Mouse (Mus musculus) left cerebral cortex, postnatal 14 days (tissue): ENCODE measurements around the gene Syap1. TPM values are rescaled to one million over a fixed set of nuclear protein-coding genes. Genes with fewer than 3 reads are reported as not detected.
"Not testable (repeated sequence)": the region's sequence is repeated elsewhere in the genome, so short reads cannot be mapped to it uniquely, and the experiment has no call there.

Experiments used
- DNase-seq, 2 experiments: peaks; one replicate each; pipeline ENCODE4 v3.0.0; 2021 to 2022; ENCODE audit warnings: low spot score in 2 of 2, mixed read lengths in 1 of 2
- intact Hi-C: fragments of 180-260 bp; cut with DNase I; formaldehyde crosslinking; loops from one replicate; pipeline ENCODE4 v1.15.1; 2025
- microRNA-seq, 2 experiments: library from miRNA; unstranded; fragments of <30 nt; microRNA quantifications; one replicate each; pipeline ENCODE4 v1.2.0; 2022
- total RNA-seq, 2 experiments: library from RNA; stranded (reverse); gene quantifications; 2 replicates each; pipeline ENCODE4 v1.2.3; 2021

Syap1 gene
- total RNA-seq, 2 experiments from 2014 or later, result 29.7 to 32.7 TPM

DNA sequence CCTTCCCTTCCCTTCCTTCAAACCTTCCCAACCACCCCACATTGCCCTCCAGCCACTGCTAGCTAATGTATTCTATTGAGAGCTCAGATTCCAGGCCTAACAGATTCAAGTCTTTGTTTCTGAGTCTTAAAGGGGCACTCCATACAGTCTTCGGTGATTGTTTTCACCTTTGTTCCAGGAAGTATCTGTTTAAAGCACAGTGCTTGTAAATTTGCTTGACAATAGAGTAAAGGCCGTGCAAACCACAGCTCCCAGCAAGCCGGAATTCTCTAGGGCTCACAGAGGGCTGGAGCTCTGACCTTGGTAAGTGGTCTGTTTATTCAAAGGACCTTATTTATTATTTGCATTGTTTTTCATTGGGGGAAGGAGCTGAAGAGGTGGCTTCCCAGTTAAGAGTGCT is 56.1 kb downstream of the Syap1 start:
- intact Hi-C loops, result no loop called here
- DNase-seq, result no peak

DNA sequence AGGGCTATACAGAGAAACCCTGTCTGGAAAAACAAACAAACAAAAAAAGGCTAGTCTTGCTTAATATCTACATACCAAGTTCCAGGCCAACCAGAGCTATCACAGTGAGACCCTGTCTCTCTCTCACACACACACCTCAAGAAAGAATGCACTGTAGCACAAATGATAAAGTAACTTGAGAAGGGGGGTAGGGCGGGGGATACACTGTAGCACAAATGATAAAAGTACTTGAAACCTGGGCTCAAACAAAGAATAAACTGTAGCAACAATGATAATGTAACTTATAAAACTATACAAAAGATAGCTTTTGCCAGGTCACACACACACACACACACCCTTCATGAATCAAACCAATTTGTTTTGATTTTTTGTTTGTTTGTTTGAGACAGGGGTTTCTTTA is 56.7 kb downstream of the Syap1 start:
- no peak for DNase-seq
- intact Hi-C loops, result no loop called here

DNA sequence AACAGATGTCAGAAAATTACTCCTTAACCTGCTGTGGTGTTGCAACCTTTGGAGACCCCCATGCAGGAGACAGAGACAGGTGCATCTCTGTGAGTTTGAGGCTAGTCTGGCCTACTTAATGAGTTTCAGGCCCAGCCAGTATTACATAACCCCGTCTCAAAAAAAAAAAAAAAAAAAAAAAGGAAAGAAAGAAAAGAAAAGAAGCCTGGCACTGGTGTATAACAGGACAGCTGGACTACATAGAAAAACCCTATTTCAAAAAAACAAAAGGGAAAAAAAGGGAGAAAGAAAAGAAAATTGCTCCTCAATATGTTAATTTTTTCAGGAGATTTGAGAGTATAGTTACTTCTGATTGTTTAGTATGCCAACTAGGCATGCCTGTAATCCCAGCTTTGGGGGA is 57.2 kb downstream of the Syap1 start:
- no peak for DNase-seq
- intact Hi-C loops, result no loop called here

GRCm38 (mm10) chrX:162830313-162830712 is 57.9 kb downstream of the Syap1 start:
- DNase-seq, intact Hi-C loops: not testable (repeated sequence)

GRCm38 (mm10) chrX:162829741-162830140 is 58.5 kb downstream of the Syap1 start:
- intact Hi-C loops, result no loop called here

DNA sequence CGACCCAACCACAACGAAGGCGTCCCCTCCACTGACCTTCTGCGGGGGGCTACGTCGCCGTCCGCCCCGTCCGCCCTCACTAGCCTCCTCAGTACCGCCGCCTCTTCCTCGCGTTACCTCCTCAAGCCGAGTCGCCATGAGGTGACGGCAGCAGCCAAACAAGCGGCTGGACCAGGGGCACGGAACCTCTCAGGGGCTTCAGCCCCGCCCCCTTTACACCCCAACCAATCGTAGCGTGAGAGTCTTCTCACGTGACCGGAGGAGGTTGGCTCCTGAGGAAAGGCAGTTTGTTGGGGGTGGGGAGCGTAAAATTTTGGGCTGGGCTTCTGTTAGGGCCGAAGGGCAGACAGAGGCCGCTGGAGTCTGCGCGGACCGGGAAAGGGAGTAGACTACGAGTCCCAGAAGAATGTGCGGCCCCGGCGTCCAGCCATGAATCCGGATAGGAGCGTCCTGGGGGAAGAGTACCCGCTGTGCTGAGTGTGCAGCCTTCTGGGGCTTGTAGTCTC is 59.0 kb downstream of the Syap1 start, which contains the start of gene Txlng:
Gene Txlng, minus strand, starts transcription at position 252 of the 506 bp plus-strand sequence.
- DNase-seq, result peak; percentile 94 to 98
- intact Hi-C loops, result no loop called here

More at GRCm38 (mm10) chrX:162829741-162830140, 58.5 kb downstream of the Syap1 start:
- DNase-seq, result no peak

DNA sequence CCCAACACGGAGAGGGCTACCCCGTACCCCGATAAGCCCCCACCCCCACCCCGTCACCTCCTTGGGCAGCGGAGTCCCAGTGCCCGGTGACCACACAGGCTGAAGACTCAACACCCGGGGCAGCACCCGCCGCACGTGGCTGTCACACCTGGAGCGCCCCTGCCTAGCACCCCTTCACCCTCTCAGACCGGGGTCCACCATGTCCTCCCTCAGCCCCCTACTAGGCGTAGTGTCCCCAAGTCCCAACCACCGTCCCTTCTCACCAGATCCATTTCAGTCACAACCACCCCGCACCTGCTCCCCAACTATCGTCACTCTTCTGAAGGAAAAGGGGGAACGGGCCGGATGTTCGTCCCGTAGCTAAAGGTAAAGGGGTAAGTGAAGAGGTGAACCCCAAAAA is 59.5 kb downstream of the Syap1 start:
- DNase-seq, result peak in 1 of 2 experiments; percentile 3
- intact Hi-C loops, result no loop called here

DNA sequence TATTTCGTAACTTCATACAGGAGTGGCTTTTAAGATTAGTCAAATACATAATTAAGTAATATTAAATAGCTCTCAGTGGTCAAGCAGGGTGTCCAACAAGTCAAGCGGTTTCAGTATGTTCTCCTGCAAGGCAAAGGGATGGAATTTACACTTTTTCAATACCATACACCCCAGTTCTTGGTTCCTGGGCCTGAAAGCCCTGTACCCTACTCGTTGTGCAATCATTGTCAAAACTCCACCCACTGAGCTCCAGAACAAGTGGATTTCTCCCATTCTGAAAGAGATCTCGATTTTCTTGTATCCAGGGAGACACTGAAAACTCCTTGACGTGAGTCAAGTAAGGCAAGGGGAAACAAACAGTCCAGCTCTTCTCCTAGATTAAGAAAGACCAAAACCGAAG is 60.2 kb downstream of the Syap1 start:
- DNase-seq, result no peak
- intact Hi-C loops, result no loop called here

Small RNAs within 50 kb of the gene (microRNA-seq; reads per million reads assigned to microRNA genes)
- gene Mir3473a, result 0 reads per million in 2 experiments

Other genes with a start within 250 kb of the Syap1 start
- gene Reps2, start 244.8 kb downstream of the Syap1 start, total RNA-seq, result 100 to 1,000 TPM; 109 to 123 TPM
- gene Rbbp7, start 128.0 kb downstream of the Syap1 start, total RNA-seq, result 100 to 1,000 TPM; 142 to 154 TPM
- gene Txlng, start 59.0 kb downstream of the Syap1 start, total RNA-seq, result 10 to 100 TPM; 16.6 to 18.3 TPM
- gene Ctps2, start 12.8 kb upstream of the Syap1 start, total RNA-seq, result 10 to 100 TPM; 52.1 to 56.5 TPM
- not detected for gene S100g, start 76.2 kb upstream of the Syap1 start, total RNA-seq